Mouse (Mus musculus) heart, adult 2 months (tissue): ENCODE results near the gene C1qa. TPM values are rescaled to one million over a fixed set of nuclear protein-coding genes. Genes with fewer than 3 reads are reported as not detected.

Source experiments
- DNase-seq, 2 experiments: peaks; one replicate each; pipeline ENCODE4 v3.0.0; 2021
- H3K27ac ChIP-seq: fragments of 200-600 bp; 2 replicates; pipeline ENCODE4 v1.8.1; 2022
- H3K27me3 ChIP-seq: fragments of 200-500 bp; 2 replicates; pipeline ENCODE4 v1.6.1; 2012; ENCODE audit warnings: mild to moderate bottlenecking, low read length, inconsistent platforms, mixed read lengths; ENCODE audit not compliant: control insufficient read depth, insufficient read depth
- H3K36me3 ChIP-seq: fragments of 200-500 bp; 2 replicates; pipeline ENCODE4 v1.6.1; 2012; ENCODE audit warnings: low read length, inconsistent platforms; ENCODE audit not compliant: control insufficient read depth, insufficient read depth
- H3K4me1 ChIP-seq: fragments of 200-500 bp; 2 replicates; pipeline ENCODE4 v1.6.1; 2011; ENCODE audit warnings: low read length; ENCODE audit not compliant: control insufficient read depth, insufficient read depth
- H3K4me3 ChIP-seq: fragments of 200-600 bp; 2 replicates; pipeline ENCODE4 v1.8.1; 2022
- H3K79me2 ChIP-seq: fragments of 200-500 bp; replicated peaks from 2 replicates; pipeline ENCODE4 v1.6.1; 2012; ENCODE audit warnings: mild to moderate bottlenecking, inconsistent platforms, low read length, moderate library complexity, mixed read lengths; ENCODE audit not compliant: control insufficient read depth, insufficient read depth
- H3K9ac ChIP-seq: fragments of 200-500 bp; 2 replicates; pipeline ENCODE4 v1.6.1; 2012; ENCODE audit warnings: low read depth, mild to moderate bottlenecking, control low read depth, inconsistent platforms, low read length, mixed read lengths
- CTCF ChIP-seq: fragments of 200-600 bp; IDR thresholded peaks from 2 replicates; pipeline ENCODE4 v1.8.1; 2022; ENCODE audit warnings: antibody characterized with exemption, mild to moderate bottlenecking, moderate library complexity
- EP300 ChIP-seq: fragments of 200-500 bp; IDR thresholded peaks from 2 replicates; pipeline ENCODE4 v1.6.1; 2011; ENCODE audit warnings: low read depth, low read length, control low read depth; ENCODE audit not compliant: insufficient read depth
- POLR2A ChIP-seq: fragments of 200-500 bp; IDR thresholded peaks from 2 replicates; pipeline ENCODE4 v1.6.1; 2011; ENCODE audit warnings: mild to moderate bottlenecking, low read depth, low read length, control low read depth; ENCODE audit not compliant: insufficient read depth
- WGBS: fragments of 180-500 bp; shearing (Covaris S2); methylation state at CpG from one replicate; pipeline ENCODE4 v1.1.7; 2018; 5-methylcytosine and 5-hydroxymethylcytosine counted together
- intact Hi-C: fragments of 180-260 bp; cut with DNase I; formaldehyde crosslinking; loops from one replicate; pipeline ENCODE4 v1.15.1; 2025
- polyA plus RNA-seq: library from polyadenylated mRNA; depleted of rRNA; stranded (reverse); fragments of >200 nt; gene quantifications from 2 replicates; pipeline ENCODE4 v1.2.3, GENCODE M21; 2012
- total RNA-seq, 2 experiments: library from RNA; stranded (reverse); gene quantifications; 2 replicates each; pipeline ENCODE4 v1.2.3; 2021

C1qa gene
- total and polyA plus RNA-seq, 3 experiments = 49.3 to 51.0 (median 50.2) TPM

- no peak overlapping the region for H3K27ac ChIP-seq
- 74% methylated on average over 4 of the region's 4 CpGs for WGBS
- intact Hi-C loops = no loop called here
- no peak overlapping the region for H3K4me3 ChIP-seq
- DNase-seq = no peak
- H3K36me3 ChIP-seq = no peaks in the 10 kb centered on the region
- H3K4me1 ChIP-seq = no peaks in the 10 kb centered on the region
- H3K79me2 ChIP-seq = no peaks in the 10 kb centered on the region
- TF ChIP-seq CTCF (no peak), POLR2A (no peak), EP300 (no peak)
- H3K27me3 ChIP-seq = peaks cover 1% of the 10 kb centered on the region; the same call in 1 of the 2 replicates
- H3K9ac ChIP-seq = no peak overlapping the region
Measured at GRCm38 (mm10) chr4:136891115-136891514, 7.5 kb downstream of the C1qa start.

- no peak overlapping the region for H3K4me3 ChIP-seq
- no peaks in the 10 kb centered on the region for H3K4me1 ChIP-seq
- DNase-seq = no peak
- intact Hi-C loops = no loop called here
- 78% methylated on average over 15 of the region's 15 CpGs for WGBS
- no peak overlapping the region; the same call in 1 of the 2 replicates for H3K27ac ChIP-seq
- no peaks in the 10 kb centered on the region for H3K36me3 ChIP-seq
- 0 out of 2 replicates have a peak, but pooled peaks cover 1% of the 10 kb centered on the region for H3K27me3 ChIP-seq
- H3K79me2 ChIP-seq = no peaks in the 10 kb centered on the region
- no peak overlapping the region; the same call in 1 of the 2 replicates for H3K9ac ChIP-seq
- TF ChIP-seq EP300 (no peak), POLR2A (no peak), CTCF (no peak)
Measured at GRCm38 (mm10) chr4:136889981-136890380, 8.6 kb downstream of the C1qa start.

GRCm38 (mm10) chr4:136887714-136888113, 10.9 kb downstream of the C1qa start:
- Histone ChIP-seq H3K4me3 (no peak overlapping the region), H3K9ac (no peak overlapping the region), H3K79me2 (no peaks in the 10 kb centered on the region), H3K36me3 (no peaks in the 10 kb centered on the region), H3K27me3 (0 out of 2 replicates have a peak, but pooled peaks cover 1% of the 10 kb centered on the region), H3K4me1 (no peaks in the 10 kb centered on the region), H3K27ac (no peak overlapping the region)
- TF ChIP-seq CTCF (no peak), POLR2A (no peak; the same call in 1 of the 2 replicates), EP300 (no peak)
- 55% methylated on average over 5 of the region's 5 CpGs for WGBS
- DNase-seq = peak; percentile 21 to 22
- intact Hi-C loops = no loop called here

- WGBS = 41% methylated on average over 7 of the region's 7 CpGs
- TF ChIP-seq EP300 = peak; percentile 80; the same call in 1 of the 2 replicates
- no peak for TF ChIP-seq CTCF
- TF ChIP-seq POLR2A = peak; percentile 52
- Histone ChIP-seq H3K9ac (no peak within 1 kb of the TSS), H3K27ac (no peak within 1 kb of the TSS; the same call in 1 of the 2 replicates), H3K79me2 (no peaks in the 10 kb centered on the region), H3K36me3 (no peaks in the 10 kb centered on the region), H3K27me3 (0 out of 2 replicates have a peak, but pooled peaks cover 1% of the 10 kb centered on the region), H3K4me1 (no peaks in the 10 kb centered on the region), H3K4me3 (no peak within 1 kb of the TSS)
- DNase-seq = peak; percentile 25 to 60
- intact Hi-C loops = no loop called here
Measured at GRCm38 (mm10) chr4:136886101-136886500, 12.5 kb downstream of the C1qa start, which contains the start of gene C1qb. TSS of gene C1qb (minus strand) at chr4:136886187.

GRCm38 (mm10) chr4:136878601-136879000, 20.0 kb downstream of the C1qa start:
- 16% methylated on average over 5 of the region's 5 CpGs for WGBS
- Histone ChIP-seq H3K4me1 (no peaks in the 10 kb centered on the region), H3K27me3 (no peaks in the 10 kb centered on the region), H3K4me3 (no peak overlapping the region), H3K79me2 (no peaks in the 10 kb centered on the region), H3K27ac (no peak overlapping the region), H3K36me3 (no peaks in the 10 kb centered on the region), H3K9ac (no peak overlapping the region)
- peak in 1 of 2 experiments; percentile 15 for DNase-seq
- intact Hi-C loops = no loop called here
- TF ChIP-seq EP300 (no peak), CTCF (peak; percentile 53)

GRCm38 (mm10) chr4:136878171-136878570, 20.4 kb downstream of the C1qa start:
- Histone ChIP-seq H3K27ac (no peak overlapping the region), H3K4me3 (no peak overlapping the region), H3K9ac (no peak overlapping the region), H3K4me1 (no peaks in the 10 kb centered on the region), H3K79me2 (no peaks in the 10 kb centered on the region), H3K27me3 (no peaks in the 10 kb centered on the region), H3K36me3 (no peaks in the 10 kb centered on the region)
- intact Hi-C loops = no loop called here
- TF ChIP-seq CTCF = no peak
- no peak for TF ChIP-seq POLR2A
- no peak for TF ChIP-seq EP300
- no peak for DNase-seq
- 35% methylated on average over 8 of the region's 8 CpGs for WGBS
